Mouse (Mus musculus): ENCODE measurements around the gene Tardbp.

- no peak for TF ChIP-seq CTCF (IDR thresholded peaks at IDR 0.05; ENCODE audit: borderline replicate concordance, extremely low read depth, insufficient read depth, insufficient read length)
- TF ChIP-seq POLR2A (IDR thresholded peaks at IDR 0.05; ENCODE audit: borderline replicate concordance, extremely low read depth, insufficient read depth, insufficient read length, poor library complexity, severe bottlenecking), result no peak
Measured at GRCm38 (mm10) chr4:148598826-148599225, 28.0 kb downstream of the Tardbp start.

Measured in brain, embryonic 14.5 days (tissue).